Mouse (Mus musculus): ENCODE data around the gene Slc25a13.
A peak's percentile ranks its signal among the peaks of the same experiment; 100 is the strongest.

Gene Slc25a13

GRCm38 (mm10) chr6:6167339-6168126 is 49.4 kb downstream of the Slc25a13 start:
- no peak for DNase-seq (ENCODE audit: low read depth, low spot score)

- DNase-seq (ENCODE audit: low read depth, low spot score) = no peak
These were observed 53.9 kb downstream of the Slc25a13 start for GRCm38 (mm10) chr6:6162993-6163623.

GRCm38 (mm10) chr6:6162146-6162545 is 54.8 kb downstream of the Slc25a13 start:
- DNase-seq (ENCODE audit: low read depth, low spot score) = no peak

- no peak for DNase-seq (ENCODE audit: low read depth, low spot score)
These were observed 56.1 kb downstream of the Slc25a13 start for GRCm38 (mm10) chr6:6160645-6161426.

GRCm38 (mm10) chr6:6159221-6159859 is 57.6 kb downstream of the Slc25a13 start:
- no peak for DNase-seq (ENCODE audit: low read depth, low spot score)

GRCm38 (mm10) chr6:6153426-6153825 is 63.5 kb downstream of the Slc25a13 start:
- no peak for DNase-seq (ENCODE audit: low read depth, low spot score)

GRCm38 (mm10) chr6:6150811-6151210 is 66.2 kb downstream of the Slc25a13 start:
- DNase-seq (ENCODE audit: low read depth, low spot score) = no peak

GRCm38 (mm10) chr6:6149751-6150150 is 67.2 kb downstream of the Slc25a13 start:
- no peak for DNase-seq (ENCODE audit: low read depth, low spot score)

GRCm38 (mm10) chr6:6149329-6149728 is 67.6 kb downstream of the Slc25a13 start:
- DNase-seq (ENCODE audit: low read depth, low spot score) = no peak

GRCm38 (mm10) chr6:6145412-6145811 is 71.6 kb downstream of the Slc25a13 start:
- DNase-seq (ENCODE audit: low read depth, low spot score) = no peak

- no peak for DNase-seq (ENCODE audit: low read depth, low spot score)
These were observed 73.4 kb downstream of the Slc25a13 start for GRCm38 (mm10) chr6:6143525-6143924.

GRCm38 (mm10) chr6:6140370-6140769 is 76.6 kb downstream of the Slc25a13 start:
- no peak for DNase-seq (ENCODE audit: low read depth, low spot score)

GRCm38 (mm10) chr6:6139061-6139460 is 77.9 kb downstream of the Slc25a13 start:
- DNase-seq (ENCODE audit: low read depth, low spot score) = no peak

- no peak for DNase-seq (ENCODE audit: low read depth, low spot score)
These were observed 80.2 kb downstream of the Slc25a13 start for GRCm38 (mm10) chr6:6136812-6137211.

GRCm38 (mm10) chr6:6134935-6135334 is 82.0 kb downstream of the Slc25a13 start:
- DNase-seq (ENCODE audit: low read depth, low spot score) = no peak

- DNase-seq (ENCODE audit: low read depth, low spot score) = no peak
These were observed 83.4 kb downstream of the Slc25a13 start for GRCm38 (mm10) chr6:6133556-6134050.

- no peak for DNase-seq (ENCODE audit: low read depth, low spot score)
These were observed 84.9 kb downstream of the Slc25a13 start for GRCm38 (mm10) chr6:6132047-6132446.

GRCm38 (mm10) chr6:6125620-6126019 is 91.4 kb downstream of the Slc25a13 start:
- no peak for DNase-seq (ENCODE audit: low read depth, low spot score)

GRCm38 (mm10) chr6:6121904-6122303 is 95.1 kb downstream of the Slc25a13 start:
- DNase-seq (ENCODE audit: low read depth, low spot score) = no peak

GRCm38 (mm10) chr6:6120841-6121240 is 96.1 kb downstream of the Slc25a13 start:
- no peak for DNase-seq (ENCODE audit: low read depth, low spot score)

- DNase-seq (ENCODE audit: low read depth, low spot score) = no peak
These were observed 101.2 kb downstream of the Slc25a13 start for GRCm38 (mm10) chr6:6115771-6116170.

- DNase-seq (ENCODE audit: low read depth, low spot score) = peak; percentile 57
These were observed 103.2 kb downstream of the Slc25a13 start for GRCm38 (mm10) chr6:6113776-6114175.

All from WW6 (cell line).